Mouse (Mus musculus) liver, postnatal 0 days (tissue): ENCODE data around the gene Hivep2. TPM values are rescaled to one million over a fixed set of nuclear protein-coding genes. Genes with fewer than 3 reads are reported as not detected.

ENCODE experiments used
- ATAC-seq: fragments of 200-750 bp; cut with Nextera tagmentation; 2 replicates; pipeline ENCODE4 v1.8.0; 2017; ENCODE audit warnings: mild to moderate bottlenecking, moderate library complexity
- DNase-seq: peaks from one replicate; pipeline ENCODE4 v3.0.0-alpha.2; 2016
- H3K27ac ChIP-seq: fragments of 300-500 bp; sonication (generic); 2 replicates; pipeline ENCODE4 v1.5.1; 2014; ENCODE audit warnings: antibody characterized with exemption, moderate library complexity, mild to moderate bottlenecking, low read depth
- H3K27me3 ChIP-seq: fragments of 300-500 bp; sonication (generic); 2 replicates; pipeline ENCODE4 v1.6.1; 2014; ENCODE audit warnings: low read length, control low read depth, mixed read lengths; ENCODE audit not compliant: insufficient read depth
- H3K36me3 ChIP-seq: fragments of 300-500 bp; sonication (generic); replicated peaks from 2 replicates; pipeline ENCODE4 v1.6.1; 2014; ENCODE audit warnings: mild to moderate bottlenecking, control low read depth, low read length, moderate library complexity, mixed read lengths; ENCODE audit not compliant: insufficient read depth
- H3K4me1 ChIP-seq: fragments of 300-500 bp; sonication (generic); 2 replicates; pipeline ENCODE4 v1.6.1; 2014; ENCODE audit warnings: antibody characterized with exemption, mild to moderate bottlenecking, control low read depth; ENCODE audit not compliant: insufficient read depth
- H3K4me2 ChIP-seq: fragments of 300-500 bp; sonication (generic); 2 replicates; pipeline ENCODE4 v1.6.1; 2014; ENCODE audit warnings: low read depth, mild to moderate bottlenecking, low read length, moderate library complexity, mixed read lengths
- H3K4me3 ChIP-seq: fragments of 300-500 bp; sonication (generic); 2 replicates; pipeline ENCODE4 v1.5.1; 2014; ENCODE audit warnings: low read depth, low read length
- H3K9ac ChIP-seq: fragments of 300-500 bp; sonication (generic); replicated peaks from 2 replicates; pipeline ENCODE4 v1.6.1; 2014; ENCODE audit warnings: mild to moderate bottlenecking, moderate library complexity
- H3K9me3 ChIP-seq: fragments of 300-500 bp; sonication (generic); 2 replicates; pipeline ENCODE4 v1.6.1; 2016; ENCODE audit warnings: mild to moderate bottlenecking, control low read depth, low read length, mixed read lengths
- CTCF ChIP-seq: sonication (generic); IDR thresholded peaks from 2 replicates; pipeline ENCODE4 v1.5.1; 2016; ENCODE audit warnings: antibody characterized with exemption, low read depth
- EP300 ChIP-seq: IDR thresholded peaks from 2 replicates; pipeline ENCODE4 v1.6.1; 2016; ENCODE audit warnings: antibody characterized with exemption, low read depth, mild to moderate bottlenecking
- WGBS: fragments of 180-500 bp; shearing (Covaris S2); extraction: QIAGEN DNeasy Blood & Tissue Kit; methylation state at CpG from one replicate; pipeline ENCODE4 v1.1.7; 2014; ENCODE audit not compliant: insufficient replicate concordance; 5-methylcytosine and 5-hydroxymethylcytosine counted together
- polyA plus RNA-seq: library from polyadenylated mRNA; unstranded; fragments of >200 nt; fragmentation: Nextera tagmentation; extraction: Ambion mirVana; gene quantifications from 2 replicates; pipeline ENCODE4 v1.2.1, GENCODE M21; 2015

Gene Hivep2
- polyA plus RNA-seq, 1 experiment from 2014 or later, result 0.82 TPM

GRCm38 (mm10) chr10:13935646-13936045 lies 30.2 kb upstream of the Hivep2 start:
- no peak overlapping the region for H3K4me2 ChIP-seq
- no peaks in the 10 kb centered on the region for H3K9me3 ChIP-seq
- no peak overlapping the region for H3K27ac ChIP-seq
- TF ChIP-seq EP300 (no peak), CTCF (no peak)
- DNase-seq (no peak), ATAC-seq (no peak)
- no peaks in the 10 kb centered on the region for H3K36me3 ChIP-seq
- 50% methylated on average over 2 of the region's 2 CpGs for WGBS
- no peaks in the 10 kb centered on the region for H3K4me1 ChIP-seq
- H3K9ac ChIP-seq, result no peak overlapping the region
- H3K27me3 ChIP-seq, result no peaks in the 10 kb centered on the region
- H3K4me3 ChIP-seq, result no peak overlapping the region

- 33% methylated on average over 2 of the region's 2 CpGs for WGBS
Observed at GRCm38 (mm10) chr10:13941406-13941805, 24.5 kb upstream of the Hivep2 start.

GRCm38 (mm10) chr10:13943706-13944105 lies 22.2 kb upstream of the Hivep2 start:
- ATAC-seq, result no peak
- DNase-seq, result no peak
- Histone ChIP-seq H3K27ac (no peak overlapping the region), H3K36me3 (no peaks in the 10 kb centered on the region), H3K9ac (no peak overlapping the region), H3K4me3 (no peak overlapping the region), H3K27me3 (no peaks in the 10 kb centered on the region), H3K4me1 (no peaks in the 10 kb centered on the region), H3K9me3 (no peaks in the 10 kb centered on the region), H3K4me2 (no peak overlapping the region)
- WGBS, result 47% methylated on average over 3 of the region's 3 CpGs
- TF ChIP-seq EP300 (no peak), CTCF (no peak)

More at GRCm38 (mm10) chr10:13941406-13941805, 24.5 kb upstream of the Hivep2 start:
- TF ChIP-seq EP300 (no peak), CTCF (no peak)
- Histone ChIP-seq H3K9ac (no peak overlapping the region), H3K27me3 (no peaks in the 10 kb centered on the region), H3K4me1 (no peaks in the 10 kb centered on the region), H3K9me3 (no peaks in the 10 kb centered on the region), H3K4me2 (no peak overlapping the region), H3K36me3 (no peaks in the 10 kb centered on the region), H3K4me3 (no peak overlapping the region), H3K27ac (no peak overlapping the region)
- no peak for DNase-seq
- ATAC-seq, result no peak

GRCm38 (mm10) chr10:13946498-13946897 lies 19.4 kb upstream of the Hivep2 start:
- H3K4me2 ChIP-seq, result no peak overlapping the region
- no peak for ATAC-seq

GRCm38 (mm10) chr10:13962965-13963364 lies 2.9 kb upstream of the Hivep2 start:
- H3K27me3 ChIP-seq, result peaks cover 34% of the 10 kb centered on the region
- no peak overlapping the region for H3K4me3 ChIP-seq
- DNase-seq, result no peak
- whole genome bisulfite sequencing, result 78% methylated on average over 2 of the region's 2 CpGs
- no peaks in the 10 kb centered on the region for H3K9me3 ChIP-seq
- H3K9ac ChIP-seq, result no peak overlapping the region
- ATAC-seq, result no peak
- H3K4me2 ChIP-seq, result no peak overlapping the region
- TF ChIP-seq CTCF (no peak), EP300 (no peak)
- H3K27ac ChIP-seq, result no peak overlapping the region
- H3K36me3 ChIP-seq, result no peaks in the 10 kb centered on the region
- H3K4me1 ChIP-seq, result peaks cover 1% of the 10 kb centered on the region; the same call in 1 of the 2 replicates

More at GRCm38 (mm10) chr10:13946498-13946897, 19.4 kb upstream of the Hivep2 start:
- Histone ChIP-seq H3K27ac (no peak overlapping the region), H3K36me3 (no peaks in the 10 kb centered on the region), H3K9me3 (no peaks in the 10 kb centered on the region), H3K4me1 (no peaks in the 10 kb centered on the region), H3K9ac (no peak overlapping the region), H3K27me3 (no peaks in the 10 kb centered on the region), H3K4me3 (no peak overlapping the region)
- WGBS, result 57% methylated on average over 7 of the region's 7 CpGs
- TF ChIP-seq CTCF, result no peak
- no peak for TF ChIP-seq EP300
- DNase-seq, result peak; percentile 34

- H3K9ac ChIP-seq, result peak overlapping the region; percentile 74
- TF ChIP-seq EP300 (no peak), CTCF (no peak)
- H3K4me1 ChIP-seq, result peaks cover 3% of the 10 kb centered on the region
- peak overlapping the region; percentile 90 for H3K27ac ChIP-seq
- ATAC-seq (no peak), DNase-seq (no peak)
- H3K36me3 ChIP-seq, result no peaks in the 10 kb centered on the region
- peak overlapping the region; percentile 92 for H3K4me2 ChIP-seq
- H3K27me3 ChIP-seq, result peaks cover 34% of the 10 kb centered on the region
- H3K9me3 ChIP-seq, result no peaks in the 10 kb centered on the region
- 13% methylated on average over 8 of the region's 8 CpGs for WGBS
- peak overlapping the region; percentile 65 for H3K4me3 ChIP-seq
Observed at GRCm38 (mm10) chr10:13963908-13964500, 1.9 kb upstream of the Hivep2 start.
